Mouse (Mus musculus) heart, postnatal 0 days (tissue): ENCODE results near the gene Elmsan1. TPM values are rescaled to one million over a fixed set of nuclear protein-coding genes. Genes with fewer than 3 reads are reported as not detected.
A peak's percentile ranks its signal among the peaks of the same experiment; 100 is the strongest.

Source experiments
- ATAC-seq: fragments of 200-750 bp; cut with Nextera tagmentation; 2 replicates; pipeline ENCODE4 v1.8.0; 2017; ENCODE audit warnings: low read depth, moderate number of reproducible peaks, moderate library complexity; ENCODE audit not compliant: insufficient read depth
- DNase-seq: peaks from one replicate; pipeline ENCODE4 v3.0.0-alpha.2; 2016; ENCODE audit warnings: low spot score
- H3K27ac ChIP-seq: fragments of 300-500 bp; sonication (generic); 2 replicates; pipeline ENCODE4 v1.5.1; 2014; ENCODE audit warnings: low read depth, mild to moderate bottlenecking
- H3K27me3 ChIP-seq: fragments of 300-500 bp; sonication (generic); 2 replicates; pipeline ENCODE4 v1.6.1; 2014; ENCODE audit warnings: low read length, mixed read lengths; ENCODE audit not compliant: control insufficient read depth, insufficient read depth
- H3K36me3 ChIP-seq: fragments of 300-500 bp; sonication (generic); replicated peaks from 2 replicates; pipeline ENCODE4 v1.6.1; 2014; ENCODE audit warnings: low read length, mixed read lengths; ENCODE audit not compliant: control insufficient read depth, insufficient read depth
- H3K4me1 ChIP-seq: fragments of 300-500 bp; sonication (generic); 2 replicates; pipeline ENCODE4 v1.6.1; 2014; ENCODE audit warnings: antibody characterized with exemption; ENCODE audit not compliant: control insufficient read depth, insufficient read depth
- H3K4me2 ChIP-seq: fragments of 300-500 bp; sonication (generic); 2 replicates; pipeline ENCODE4 v1.6.1; 2014; ENCODE audit warnings: low read depth, mild to moderate bottlenecking, low read length, moderate library complexity
- H3K4me3 ChIP-seq: fragments of 300-500 bp; sonication (generic); 2 replicates; pipeline ENCODE4 v1.5.1; 2014; ENCODE audit warnings: low read depth, low read length
- H3K9ac ChIP-seq: fragments of 300-500 bp; sonication (generic); replicated peaks from 2 replicates; pipeline ENCODE4 v1.6.1; 2014; ENCODE audit warnings: low read depth, low read length, mixed read lengths
- H3K9me3 ChIP-seq: fragments of 300-500 bp; sonication (generic); replicated peaks from 2 replicates; pipeline ENCODE4 v1.6.1; 2016; ENCODE audit warnings: low read length; ENCODE audit not compliant: control insufficient read depth
- CTCF ChIP-seq: IDR thresholded peaks from 2 replicates; pipeline ENCODE4 v1.5.1; 2016; ENCODE audit warnings: antibody characterized with exemption, control low read depth, low read depth
- EP300 ChIP-seq: IDR thresholded peaks from 2 replicates; pipeline ENCODE4 v1.6.1; 2016; ENCODE audit warnings: antibody characterized with exemption, low read depth
- WGBS: fragments of 180-500 bp; shearing (Covaris S2); extraction: QIAGEN DNeasy Blood & Tissue Kit; methylation state at CpG from one replicate; pipeline ENCODE4 v1.1.7; 2014; 5-methylcytosine and 5-hydroxymethylcytosine counted together
- polyA plus RNA-seq: library from polyadenylated mRNA; unstranded; fragments of >200 nt; fragmentation: Nextera tagmentation; extraction: Ambion mirVana; gene quantifications from 2 replicates; pipeline ENCODE4 v1.2.1, GENCODE M21; 2015
- total RNA-seq: library from RNA; depleted of rRNA; stranded (reverse); fragments of >200 nt; gene quantifications from 2 replicates; pipeline ENCODE4 v1.2.3, GENCODE M21; 2014; ENCODE audit warnings: low replicate concordance

Elmsan1 gene
- total and polyA plus RNA-seq, 2 experiments from 2014 or later: 3.6 to 13.5 TPM

GRCm38 (mm10) chr12:84163133-84163532, 55.5 kb downstream of the Elmsan1 start:
- peak; percentile 63 for TF ChIP-seq CTCF
- TF ChIP-seq EP300: no peak
- H3K4me2 ChIP-seq: no peak overlapping the region
- H3K27ac ChIP-seq: no peak overlapping the region
- no peak overlapping the region for H3K4me3 ChIP-seq
- peaks cover 30% of the 10 kb centered on the region for H3K36me3 ChIP-seq
- no peaks in the 10 kb centered on the region for H3K9me3 ChIP-seq
- no peaks in the 10 kb centered on the region for H3K27me3 ChIP-seq
- no peaks in the 10 kb centered on the region for H3K4me1 ChIP-seq
- no peak for ATAC-seq
- WGBS: 82% methylated on average over 9 of the region's 9 CpGs
- no peak for DNase-seq
- H3K9ac ChIP-seq: no peak overlapping the region

GRCm38 (mm10) chr12:84161616-84162433, 56.9 kb downstream of the Elmsan1 start:
- 80% methylated on average over 14 of the region's 14 CpGs for WGBS
- Histone ChIP-seq H3K4me3 (no peak overlapping the region), H3K9ac (no peak overlapping the region), H3K27me3 (no peaks in the 10 kb centered on the region), H3K9me3 (no peaks in the 10 kb centered on the region), H3K36me3 (peaks cover 43% of the 10 kb centered on the region), H3K4me1 (no peaks in the 10 kb centered on the region), H3K4me2 (no peak overlapping the region), H3K27ac (no peak overlapping the region)
- ATAC-seq (no peak), DNase-seq (no peak)
- TF ChIP-seq CTCF (peak; percentile 60), EP300 (no peak)

- DNase-seq (no peak), ATAC-seq (no peak)
- no peaks in the 10 kb centered on the region for H3K27me3 ChIP-seq
- 33% methylated on average over 8 of the region's 8 CpGs for WGBS
- H3K4me2 ChIP-seq: no peak overlapping the region
- H3K27ac ChIP-seq: no peak overlapping the region
- no peak overlapping the region for H3K9ac ChIP-seq
- peaks cover 47% of the 10 kb centered on the region for H3K36me3 ChIP-seq
- no peak overlapping the region for H3K4me3 ChIP-seq
- no peaks in the 10 kb centered on the region for H3K4me1 ChIP-seq
- no peak for TF ChIP-seq EP300
- no peak for TF ChIP-seq CTCF
- no peaks in the 10 kb centered on the region for H3K9me3 ChIP-seq
Observed at GRCm38 (mm10) chr12:84161116-84161515, 57.6 kb downstream of the Elmsan1 start.

GRCm38 (mm10) chr12:84160491-84160890, 58.2 kb downstream of the Elmsan1 start:
- DNase-seq (no peak), ATAC-seq (no peak)
- H3K27me3 ChIP-seq: no peaks in the 10 kb centered on the region
- peaks cover 49% of the 10 kb centered on the region for H3K36me3 ChIP-seq
- no peak overlapping the region for H3K4me2 ChIP-seq
- 89% methylated on average over 8 of the region's 8 CpGs for WGBS
- no peaks in the 10 kb centered on the region for H3K4me1 ChIP-seq
- TF ChIP-seq CTCF (no peak), EP300 (no peak)
- no peak overlapping the region for H3K4me3 ChIP-seq
- H3K9ac ChIP-seq: no peak overlapping the region
- H3K27ac ChIP-seq: no peak overlapping the region
- no peaks in the 10 kb centered on the region for H3K9me3 ChIP-seq

- WGBS: 70% methylated on average over 14 of the region's 14 CpGs
- no peaks in the 10 kb centered on the region for H3K27me3 ChIP-seq
- no peak overlapping the region for H3K27ac ChIP-seq
- no peak for ATAC-seq
- DNase-seq: no peak
- H3K36me3 ChIP-seq: peaks cover 54% of the 10 kb centered on the region
- H3K4me2 ChIP-seq: no peak overlapping the region
- H3K4me3 ChIP-seq: no peak overlapping the region
- no peak overlapping the region for H3K9ac ChIP-seq
- H3K4me1 ChIP-seq: peaks cover 6% of the 10 kb centered on the region; the same call in 1 of the 2 replicates
- no peaks in the 10 kb centered on the region for H3K9me3 ChIP-seq
- TF ChIP-seq EP300: no peak
- no peak for TF ChIP-seq CTCF
Observed at GRCm38 (mm10) chr12:84158156-84158555, 60.5 kb downstream of the Elmsan1 start.
